Mouse (Mus musculus) ES-Bruce4 (cell line): ENCODE measurements around the gene Rapgef1. TPM values are rescaled to one million over a fixed set of nuclear protein-coding genes. Genes with fewer than 3 reads are reported as not detected.
"Not testable (repeated sequence)": the region's sequence is repeated elsewhere in the genome, so short reads cannot be mapped to it uniquely, and the experiment has no call there.

Experiments used
- H3K27ac ChIP-seq: 2 replicates; pipeline ENCODE4 v1.5.1; 2012; ENCODE audit warnings: low read length, inconsistent platforms; ENCODE audit not compliant: insufficient read depth
- H3K27me3 ChIP-seq: 2 replicates; pipeline ENCODE4 v1.6.1; 2012; ENCODE audit warnings: mild to moderate bottlenecking, low read length, inconsistent platforms; ENCODE audit not compliant: control insufficient read depth, poor library complexity, insufficient read depth, severe bottlenecking
- H3K36me3 ChIP-seq: 2 replicates; pipeline ENCODE4 v1.6.1; 2012; ENCODE audit warnings: inconsistent platforms, mild to moderate bottlenecking, low read length, moderate library complexity; ENCODE audit not compliant: control insufficient read depth, poor library complexity, insufficient read depth, severe bottlenecking
- H3K4me1 ChIP-seq: one replicate; pipeline ENCODE4 v1.8.1; 2011; ENCODE audit warnings: low read length; ENCODE audit not compliant: control insufficient read depth, insufficient read depth
- H3K4me3 ChIP-seq: 2 replicates; pipeline ENCODE4 v1.5.1; 2011; ENCODE audit warnings: low read depth, mild to moderate bottlenecking, low read length
- H3K9ac ChIP-seq: 2 replicates; pipeline ENCODE4 v1.6.1; 2012; ENCODE audit warnings: low read depth, mild to moderate bottlenecking, inconsistent platforms; ENCODE audit not compliant: poor library complexity, severe bottlenecking
- H3K9me3 ChIP-seq: replicated peaks from 2 replicates; pipeline ENCODE4 v1.6.1; 2012; ENCODE audit warnings: mild to moderate bottlenecking, low read length, inconsistent platforms; ENCODE audit not compliant: control insufficient read depth, poor library complexity, insufficient read depth, severe bottlenecking
- CTCF ChIP-seq: IDR thresholded peaks from one replicate; pipeline ENCODE4 v1.8.1; 2011; ENCODE audit warnings: low read depth, low read length
- EP300 ChIP-seq: IDR thresholded peaks from 2 replicates; pipeline ENCODE4 v1.6.1; 2011; ENCODE audit warnings: low read depth, low read length; ENCODE audit not compliant: insufficient read depth
- POLR2A ChIP-seq: IDR thresholded peaks from one replicate; pipeline ENCODE4 v1.8.1; 2011; ENCODE audit warnings: low read length; ENCODE audit not compliant: insufficient read depth
- polyA plus RNA-seq: library from polyadenylated mRNA; stranded (reverse); fragments of >200 nt; gene quantifications from 2 replicates; pipeline ENCODE4 v1.2.4, GENCODE M21; 2011; ENCODE audit warnings: low read depth; ENCODE audit not compliant: missing spikeins, insufficient read depth, insufficient read length

Rapgef1 gene
- polyA plus RNA-seq, 1 experiment: 37.0 TPM

DNA sequence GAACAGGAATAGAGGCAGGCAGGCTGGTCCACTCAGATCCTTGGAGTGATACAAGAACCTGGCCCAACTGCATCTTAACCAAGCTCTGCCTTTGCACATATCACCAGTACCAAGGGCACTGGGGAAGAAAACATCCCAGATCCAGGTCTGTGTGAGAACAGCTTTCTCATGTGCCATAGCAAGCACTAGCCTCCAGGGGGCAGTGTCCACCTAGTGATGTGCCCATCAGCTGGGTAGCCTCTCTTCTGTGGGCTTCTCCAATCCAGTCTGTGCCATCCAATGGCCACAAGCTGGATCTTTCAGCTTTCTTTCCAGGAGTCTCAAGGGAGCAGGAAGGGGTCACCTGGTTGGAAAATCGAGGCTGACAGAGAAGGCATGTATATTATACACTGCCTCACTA, 145.3 kb downstream of the Rapgef1 start:
- TF ChIP-seq EP300 (no peak), CTCF (peak; percentile 96)
- Histone ChIP-seq H3K36me3 (no peaks in the 10 kb centered on the region), H3K9me3 (no peaks in the 10 kb centered on the region), H3K27ac (no peak overlapping the region), H3K4me3 (no peak overlapping the region), H3K9ac (no peak overlapping the region), H3K4me1 (peaks cover 7% of the 10 kb centered on the region), H3K27me3 (no peaks in the 10 kb centered on the region)

DNA sequence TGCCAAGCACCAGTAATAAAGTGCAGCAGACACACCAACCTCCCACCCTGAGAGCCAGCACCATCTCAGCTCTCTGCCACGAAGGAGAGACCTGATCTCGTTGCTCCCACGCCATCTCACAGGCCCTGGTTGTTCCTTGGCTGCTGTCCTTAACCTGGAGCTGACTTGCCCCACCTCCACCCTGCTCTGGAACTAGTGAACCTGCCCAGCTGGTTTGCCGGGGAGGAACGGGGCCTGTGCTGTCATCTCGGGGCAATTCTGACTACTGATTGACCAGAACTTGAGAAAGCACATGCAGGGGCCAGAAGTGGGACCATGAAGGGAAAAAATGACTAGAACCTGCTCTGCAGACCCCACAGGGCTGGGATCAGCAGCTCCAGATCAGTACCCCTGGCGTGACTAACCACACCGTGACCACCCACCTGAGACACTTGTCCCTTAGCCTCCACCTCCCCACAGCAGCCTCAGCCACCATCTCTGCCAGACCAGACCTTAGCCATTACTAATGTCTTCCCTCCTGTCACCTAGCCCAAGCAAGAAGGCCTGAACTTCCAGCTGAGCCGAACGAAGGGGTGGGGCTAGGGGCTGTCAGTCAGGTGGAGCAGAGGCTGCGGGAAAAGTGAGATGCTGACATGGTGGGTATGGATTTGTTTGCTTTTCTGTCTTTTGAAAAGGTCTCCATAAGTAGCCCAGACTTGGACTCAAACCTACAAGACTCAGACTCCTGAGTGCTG, 148.6 kb downstream of the Rapgef1 start:
- Histone ChIP-seq H3K27ac (no peak overlapping the region), H3K9ac (no peak overlapping the region), H3K4me3 (no peak overlapping the region), H3K36me3 (no peaks in the 10 kb centered on the region), H3K27me3 (no peaks in the 10 kb centered on the region), H3K4me1 (peaks cover 7% of the 10 kb centered on the region), H3K9me3 (no peaks in the 10 kb centered on the region)
- TF ChIP-seq POLR2A (no peak), CTCF (no peak), EP300 (no peak)

- H3K4me3 ChIP-seq: no peak overlapping the region
- H3K36me3 ChIP-seq: peaks cover 3% of the 10 kb centered on the region; the same call in 1 of the 2 replicates
- peaks cover 7% of the 10 kb centered on the region for H3K4me1 ChIP-seq
- no peaks in the 10 kb centered on the region for H3K27me3 ChIP-seq
- no peak overlapping the region for H3K9ac ChIP-seq
- no peak overlapping the region for H3K27ac ChIP-seq
- H3K9me3 ChIP-seq: no peaks in the 10 kb centered on the region
- TF ChIP-seq POLR2A: no peak
- TF ChIP-seq CTCF: no peak
- no peak for TF ChIP-seq EP300
Measured at GRCm38 (mm10) chr2:29768901-29769300, 149.4 kb downstream of the Rapgef1 start.

DNA sequence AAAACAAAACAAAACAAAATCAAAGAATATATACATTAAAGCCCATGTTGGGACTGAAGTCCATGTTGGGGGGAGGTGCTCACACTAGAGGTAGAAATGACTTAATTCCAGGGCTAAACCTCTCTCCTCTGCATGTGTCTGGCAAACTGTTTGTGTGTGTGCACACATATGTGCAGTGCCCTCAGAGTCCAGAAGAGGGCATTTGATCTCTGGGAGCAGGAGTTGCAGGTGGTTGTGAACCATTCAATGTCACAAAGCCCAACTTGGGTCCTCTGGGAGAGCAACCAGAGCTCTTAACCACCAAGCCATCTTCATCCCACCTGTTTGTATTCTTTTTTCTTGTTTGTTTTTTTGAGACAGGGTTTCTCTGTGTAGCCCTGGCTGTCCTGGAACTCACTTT, 150.6 kb downstream of the Rapgef1 start:
- Histone ChIP-seq H3K4me3 (no peak overlapping the region), H3K27ac (no peak overlapping the region), H3K9me3 (no peaks in the 10 kb centered on the region), H3K36me3 (peaks cover 3% of the 10 kb centered on the region; the same call in 1 of the 2 replicates), H3K27me3 (no peaks in the 10 kb centered on the region), H3K9ac (no peak overlapping the region), H3K4me1 (peaks cover 7% of the 10 kb centered on the region)
- TF ChIP-seq CTCF: peak; percentile 44
- no peak for TF ChIP-seq EP300

- H3K4me3 ChIP-seq: no peak overlapping the region
- no peak overlapping the region for H3K9ac ChIP-seq
- peaks cover 6% of the 10 kb centered on the region for H3K36me3 ChIP-seq
- no peaks in the 10 kb centered on the region for H3K9me3 ChIP-seq
- no peaks in the 10 kb centered on the region for H3K27me3 ChIP-seq
- no peak for TF ChIP-seq CTCF
- no peak for TF ChIP-seq POLR2A
- no peak for TF ChIP-seq EP300
- H3K4me1 ChIP-seq: peaks cover 7% of the 10 kb centered on the region
- no peak overlapping the region for H3K27ac ChIP-seq
Measured at GRCm38 (mm10) chr2:29771611-29772461, 152.3 kb downstream of the Rapgef1 start.

- no peak for TF ChIP-seq EP300
- TF ChIP-seq POLR2A: no peak
- Histone ChIP-seq H3K4me3 (no peak overlapping the region), H3K27ac (no peak overlapping the region), H3K9me3 (no peaks in the 10 kb centered on the region), H3K27me3 (no peaks in the 10 kb centered on the region), H3K36me3 (peaks cover 20% of the 10 kb centered on the region), H3K9ac (no peak overlapping the region), H3K4me1 (peaks cover 5% of the 10 kb centered on the region)
Measured at GRCm38 (mm10) chr2:29773323-29773722, 153.8 kb downstream of the Rapgef1 start.

DNA sequence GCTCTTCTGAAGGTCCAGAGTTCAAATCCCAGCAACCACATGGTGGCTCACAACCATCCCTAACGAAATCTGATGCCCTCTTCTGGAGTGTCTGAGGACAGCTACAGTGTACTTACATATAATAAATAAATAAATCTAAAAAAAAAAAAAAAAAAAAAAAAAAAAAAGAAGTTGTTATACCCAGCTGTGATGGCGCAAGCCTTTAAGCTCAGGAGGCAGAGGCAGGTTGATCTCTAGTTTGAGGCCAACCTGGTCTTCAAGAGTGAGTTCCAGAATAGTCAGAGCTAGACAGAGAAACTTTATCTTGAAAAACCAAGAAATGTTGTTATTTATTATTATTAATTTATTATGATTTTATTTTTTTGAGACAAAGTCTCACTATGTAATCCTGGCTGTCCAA, 161.7 kb downstream of the Rapgef1 start:
- H3K36me3 ChIP-seq: peaks cover 88% of the 10 kb centered on the region
- H3K9me3 ChIP-seq, H3K27me3 ChIP-seq, H3K27ac ChIP-seq, H3K4me1 ChIP-seq, H3K4me3 ChIP-seq, H3K9ac ChIP-seq: not testable (repeated sequence)
